Mouse (Mus musculus): Measurements from ENCODE around the gene Kdm2b. TPM values are rescaled to one million over a fixed set of nuclear protein-coding genes. Genes with fewer than 3 reads are reported as not detected.

Gene Kdm2b
- total and polyA plus RNA-seq, 2 experiments from 2014 or later, result 60.9 to 75.7 TPM

DNA sequence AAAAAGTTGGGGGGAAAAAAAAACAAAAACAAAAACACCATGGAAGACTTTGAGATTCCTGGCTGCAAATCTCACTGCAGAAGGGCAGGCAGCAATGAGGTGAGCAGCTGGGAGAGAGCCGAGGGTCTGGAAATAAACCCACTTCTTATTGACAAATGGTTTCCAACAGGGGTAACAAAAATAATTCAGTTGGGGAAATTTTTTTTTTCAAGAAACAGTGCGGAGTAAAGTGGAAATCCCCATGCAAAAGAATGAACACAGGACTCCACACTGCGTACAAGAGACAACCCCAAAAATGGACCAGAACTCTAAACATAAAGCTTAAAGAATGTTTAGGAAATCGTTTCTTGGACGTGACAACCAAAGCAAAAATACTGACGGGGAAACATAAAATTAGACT is 96.4 kb downstream of the Kdm2b start:
- no peak overlapping the region for H3K9ac ChIP-seq (replicated peaks; ENCODE audit: low read length)
- WGBS, result 97% methylated on average over 6 of the region's 6 CpGs
- H3K9me3 ChIP-seq (ENCODE audit: low read length), result no peaks in the 10 kb centered on the region
- no peak overlapping the region for H3K4me2 ChIP-seq (ENCODE audit: low read depth, low read length)
- no peaks in the 10 kb centered on the region; the same call in 1 of the 2 replicates for H3K4me1 ChIP-seq (ENCODE audit: insufficient read depth, low read length)
- DNase-seq (ENCODE audit: low spot score) (no peak), ATAC-seq (no peak)
- TF ChIP-seq CTCF (IDR thresholded peaks at IDR 0.05; ENCODE audit: low read depth), result no peak
- H3K27me3 ChIP-seq (ENCODE audit: insufficient read depth, low read length), result no peaks in the 10 kb centered on the region
- H3K4me3 ChIP-seq (ENCODE audit: low read length), result no peak overlapping the region
- no peak overlapping the region for H3K27ac ChIP-seq
- no peaks in the 10 kb centered on the region for H3K36me3 ChIP-seq (ENCODE audit: insufficient read depth, low read length)

GRCm38 (mm10) chr5:122890396-122890795 is 99.2 kb downstream of the Kdm2b start:
- H3K27ac ChIP-seq, result no peak overlapping the region
- ATAC-seq (no peak), DNase-seq (ENCODE audit: low spot score) (no peak)
- no peak overlapping the region for H3K9ac ChIP-seq (replicated peaks; ENCODE audit: low read length)
- H3K4me3 ChIP-seq (ENCODE audit: low read length), result no peak overlapping the region
- WGBS, result 55% methylated on average over 2 of the region's 2 CpGs
- no peaks in the 10 kb centered on the region for H3K9me3 ChIP-seq (ENCODE audit: low read length)
- no peak overlapping the region for H3K4me2 ChIP-seq (ENCODE audit: low read depth, low read length)
- H3K36me3 ChIP-seq (ENCODE audit: insufficient read depth, low read length), result no peaks in the 10 kb centered on the region
- TF ChIP-seq CTCF (IDR thresholded peaks at IDR 0.05; ENCODE audit: low read depth), result no peak
- H3K27me3 ChIP-seq (ENCODE audit: insufficient read depth, low read length), result no peaks in the 10 kb centered on the region
- no peaks in the 10 kb centered on the region for H3K4me1 ChIP-seq (ENCODE audit: insufficient read depth, low read length)

DNA sequence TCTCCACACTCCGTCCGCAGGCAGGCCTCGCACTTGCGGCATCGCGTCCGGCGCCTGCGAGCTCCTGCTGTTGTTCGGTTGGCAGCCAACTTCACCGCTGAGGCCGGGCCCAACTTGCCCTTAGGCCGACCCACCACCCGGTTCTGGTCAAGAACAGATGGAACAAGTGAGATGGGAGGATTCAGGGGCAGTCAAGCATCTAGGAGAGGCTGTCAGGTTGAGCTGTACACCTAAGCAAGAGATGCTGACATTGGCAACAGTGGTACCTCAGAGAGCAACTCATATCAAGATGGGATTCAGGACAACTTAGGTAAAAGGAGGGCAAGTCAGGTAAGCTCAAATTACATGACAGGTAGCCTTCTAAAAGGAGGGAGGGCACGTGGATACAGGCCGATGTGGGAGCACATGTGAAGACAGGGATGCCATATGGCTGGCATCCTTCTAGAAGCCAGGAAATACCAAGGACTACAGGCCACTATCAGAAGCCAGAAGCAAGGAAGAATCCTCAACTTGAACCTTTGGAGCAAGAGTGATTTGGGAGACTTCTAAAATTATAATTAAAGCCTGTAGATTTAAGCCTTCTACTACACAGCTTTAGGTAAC is 100.9 kb downstream of the Kdm2b start:
- Histone ChIP-seq H3K4me2 (ENCODE audit: low read depth, low read length) (no peak overlapping the region), H3K27me3 (ENCODE audit: insufficient read depth, low read length) (no peaks in the 10 kb centered on the region), H3K4me1 (ENCODE audit: insufficient read depth, low read length) (no peaks in the 10 kb centered on the region), H3K9me3 (ENCODE audit: low read length) (no peaks in the 10 kb centered on the region), H3K36me3 (ENCODE audit: insufficient read depth, low read length) (no peaks in the 10 kb centered on the region), H3K4me3 (ENCODE audit: low read length) (no peak overlapping the region), H3K27ac (no peak overlapping the region), H3K9ac (replicated peaks; ENCODE audit: low read length) (no peak overlapping the region)
- WGBS, result 87% methylated on average over 16 of the region's 16 CpGs
- TF ChIP-seq CTCF (IDR thresholded peaks at IDR 0.05; ENCODE audit: low read depth), result no peak
- no peak for ATAC-seq
- DNase-seq (ENCODE audit: low spot score), result no peak

- H3K27ac ChIP-seq, result no peak overlapping the region
- H3K27me3 ChIP-seq (ENCODE audit: insufficient read depth, low read length), result no peaks in the 10 kb centered on the region
- H3K36me3 ChIP-seq (ENCODE audit: insufficient read depth, low read length), result no peaks in the 10 kb centered on the region
- H3K9ac ChIP-seq (replicated peaks; ENCODE audit: low read length), result no peak overlapping the region
- DNase-seq (ENCODE audit: low spot score), result no peak
- 89% methylated on average over 8 of the region's 8 CpGs for WGBS
- no peaks in the 10 kb centered on the region for H3K9me3 ChIP-seq (ENCODE audit: low read length)
- no peak for TF ChIP-seq CTCF (IDR thresholded peaks at IDR 0.05; ENCODE audit: low read depth)
- ATAC-seq, result no peak
- no peak overlapping the region for H3K4me2 ChIP-seq (ENCODE audit: low read depth, low read length)
- no peak overlapping the region for H3K4me3 ChIP-seq (ENCODE audit: low read length)
- no peaks in the 10 kb centered on the region for H3K4me1 ChIP-seq (ENCODE audit: insufficient read depth, low read length)
Measured at GRCm38 (mm10) chr5:122887926-122888611, 101.6 kb downstream of the Kdm2b start.

- WGBS, result 76% methylated on average over 9 of the region's 9 CpGs
Measured at GRCm38 (mm10) chr5:122887033-122887432, 102.6 kb downstream of the Kdm2b start.

GRCm38 (mm10) chr5:122884594-122885348 is 104.9 kb downstream of the Kdm2b start:
- Histone ChIP-seq H3K4me3 (ENCODE audit: low read length) (no peak overlapping the region), H3K9me3 (ENCODE audit: low read length) (no peaks in the 10 kb centered on the region), H3K4me2 (ENCODE audit: low read depth, low read length) (no peak overlapping the region), H3K27me3 (ENCODE audit: insufficient read depth, low read length) (no peaks in the 10 kb centered on the region), H3K27ac (no peak overlapping the region), H3K36me3 (ENCODE audit: insufficient read depth, low read length) (peaks cover 18% of the 10 kb centered on the region; the same call in 1 of the 2 replicates), H3K9ac (replicated peaks; ENCODE audit: low read length) (no peak overlapping the region), H3K4me1 (ENCODE audit: insufficient read depth, low read length) (no peaks in the 10 kb centered on the region)
- DNase-seq (ENCODE audit: low spot score) (no peak), ATAC-seq (no peak)
- no peak for TF ChIP-seq CTCF (IDR thresholded peaks at IDR 0.05; ENCODE audit: low read depth)
- 84% methylated on average over 7 of the region's 7 CpGs for WGBS

More at GRCm38 (mm10) chr5:122887033-122887432, 102.6 kb downstream of the Kdm2b start:
- H3K4me2 ChIP-seq (ENCODE audit: low read depth, low read length), result no peak overlapping the region
- no peaks in the 10 kb centered on the region for H3K4me1 ChIP-seq (ENCODE audit: insufficient read depth, low read length)
- H3K27me3 ChIP-seq (ENCODE audit: insufficient read depth, low read length), result no peaks in the 10 kb centered on the region
- H3K4me3 ChIP-seq (ENCODE audit: low read length), result no peak overlapping the region
- no peak overlapping the region for H3K27ac ChIP-seq
- TF ChIP-seq CTCF (IDR thresholded peaks at IDR 0.05; ENCODE audit: low read depth), result no peak
- H3K9ac ChIP-seq (replicated peaks; ENCODE audit: low read length), result no peak overlapping the region
- H3K36me3 ChIP-seq (ENCODE audit: insufficient read depth, low read length), result no peaks in the 10 kb centered on the region
- no peak for ATAC-seq
- no peaks in the 10 kb centered on the region for H3K9me3 ChIP-seq (ENCODE audit: low read length)
- no peak for DNase-seq (ENCODE audit: low spot score)
